Mouse (Mus musculus) liver, postnatal 0 days (tissue): ENCODE data around the gene Phf12.

ENCODE experiments used
- CTCF ChIP-seq: sonication (generic); IDR thresholded peaks from 2 replicates; pipeline ENCODE4 v1.5.1; 2016; ENCODE audit warnings: antibody characterized with exemption, low read depth
- EP300 ChIP-seq: IDR thresholded peaks from 2 replicates; pipeline ENCODE4 v1.6.1; 2016; ENCODE audit warnings: antibody characterized with exemption, low read depth, mild to moderate bottlenecking

DNA sequence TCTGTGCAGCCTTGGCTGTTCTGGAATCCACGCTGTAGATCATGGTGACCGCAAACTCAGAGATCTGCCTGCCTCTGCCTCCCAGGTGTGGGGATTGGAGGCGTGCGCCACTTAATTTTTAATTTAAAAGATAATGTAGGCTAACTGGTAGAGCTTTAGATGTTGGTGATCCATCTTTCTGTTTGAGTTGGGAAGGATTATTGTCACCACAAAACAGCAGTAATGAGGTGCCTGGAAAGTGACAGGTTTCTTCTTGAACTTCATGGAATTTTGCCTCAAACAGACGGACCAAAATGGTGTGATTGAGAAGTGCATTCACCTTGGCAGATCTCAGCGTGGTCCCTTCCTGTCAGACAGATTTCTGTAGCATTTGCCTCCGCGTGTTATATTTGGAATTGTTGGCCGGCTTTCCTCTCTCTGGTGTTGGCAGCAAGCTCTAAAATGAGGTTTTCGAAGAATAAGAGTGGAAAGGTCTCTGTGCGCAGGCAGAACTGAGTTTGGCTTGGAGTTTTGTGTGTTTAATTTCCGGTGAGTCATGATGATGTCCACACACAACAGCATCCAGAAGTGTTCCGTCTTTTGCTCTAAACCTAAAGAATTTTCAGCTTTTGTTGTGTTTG lies 6.6 kb downstream of the Phf12 start:
- TF ChIP-seq CTCF (no peak), EP300 (no peak)
